Mouse (Mus musculus) forebrain, embryonic 12.5 days (tissue): ENCODE measurements around the gene Aloxe3. TPM values are rescaled to one million over a fixed set of nuclear protein-coding genes. Genes with fewer than 3 reads are reported as not detected.

ENCODE experiments used
- ATAC-seq: fragments of 200-750 bp; cut with Nextera tagmentation; 2 replicates; pipeline ENCODE4 v1.8.0; 2017; ENCODE audit warnings: moderate TSS enrichment; ENCODE audit not compliant: low FRiP score
- H3K27ac ChIP-seq: fragments of 300-500 bp; sonication (generic); 2 replicates; pipeline ENCODE4 v1.5.1; 2016; ENCODE audit warnings: mild to moderate bottlenecking
- H3K27me3 ChIP-seq: fragments of 300-500 bp; sonication (generic); 2 replicates; pipeline ENCODE4 v1.6.1; 2016; ENCODE audit warnings: mild to moderate bottlenecking
- H3K36me3 ChIP-seq: fragments of 300-500 bp; sonication (generic); replicated peaks from 2 replicates; pipeline ENCODE4 v1.6.1; 2016; ENCODE audit warnings: mild to moderate bottlenecking
- H3K4me1 ChIP-seq: fragments of 300-500 bp; sonication (generic); 2 replicates; pipeline ENCODE4 v1.6.1; 2016
- H3K4me2 ChIP-seq: fragments of 300-500 bp; sonication (generic); 2 replicates; pipeline ENCODE4 v1.6.1; 2016; ENCODE audit warnings: mild to moderate bottlenecking, moderate library complexity
- H3K4me3 ChIP-seq: fragments of 300-500 bp; sonication (generic); replicated peaks from 2 replicates; pipeline ENCODE4 v1.5.1; 2016; ENCODE audit warnings: mild to moderate bottlenecking
- H3K9ac ChIP-seq: fragments of 300-500 bp; sonication (generic); 2 replicates; pipeline ENCODE4 v1.6.1; 2016; ENCODE audit warnings: mild to moderate bottlenecking
- H3K9me3 ChIP-seq: fragments of 300-500 bp; sonication (generic); 2 replicates; pipeline ENCODE4 v1.6.1; 2016
- WGBS: fragments of 180-500 bp; shearing (Covaris S2); methylation state at CpG from one replicate; pipeline ENCODE4 v1.1.7; 2016; 5-methylcytosine and 5-hydroxymethylcytosine counted together
- polyA plus RNA-seq: library from polyadenylated mRNA; unstranded; fragments of >200 nt; fragmentation: Nextera tagmentation; extraction: Ambion mirVana; gene quantifications from 2 replicates; pipeline ENCODE4 v1.2.1, GENCODE M21; 2016

The Aloxe3 gene
- polyA plus RNA-seq, 1 experiment from 2014 or later = 0.55 TPM

- no peaks in the 10 kb centered on the region for H3K9me3 ChIP-seq
- ATAC-seq = no peak; the same call in 1 of the 2 replicates
- H3K9ac ChIP-seq = peak overlapping the region; percentile 55; the same call in 1 of the 2 replicates
- H3K36me3 ChIP-seq = no peaks in the 10 kb centered on the region
- H3K4me1 ChIP-seq = peaks cover 13% of the 10 kb centered on the region
- H3K4me3 ChIP-seq = peak overlapping the region; percentile 47
- H3K4me2 ChIP-seq = peak overlapping the region; percentile 70
- H3K27ac ChIP-seq = no peak overlapping the region
- WGBS = 28% methylated on average over 8 of the region's 8 CpGs
- peaks cover 27% of the 10 kb centered on the region for H3K27me3 ChIP-seq
Measured at GRCm38 (mm10) chr11:69134622-69134968, 8.9 kb downstream of the Aloxe3 start.

DNA sequence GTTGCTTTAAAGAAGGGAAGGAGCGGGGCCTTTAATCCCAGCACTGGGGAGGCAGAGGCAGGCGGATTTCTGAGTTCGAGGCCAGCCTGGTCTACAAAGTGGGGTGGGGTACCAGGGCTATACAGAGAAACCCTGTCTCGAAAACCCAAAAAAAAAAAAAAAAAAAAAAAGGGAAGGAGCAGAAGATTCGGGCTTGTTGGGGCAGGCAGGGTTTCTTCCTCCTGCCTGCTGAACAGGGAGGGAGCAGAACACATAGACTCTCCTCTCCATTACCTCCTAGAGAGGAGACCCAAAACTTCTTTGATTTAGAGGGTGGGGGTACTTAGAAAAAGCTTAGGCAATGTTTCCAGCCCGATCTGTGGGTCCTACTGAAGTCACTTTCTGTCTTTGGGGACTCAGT lies 9.7 kb downstream of the Aloxe3 start:
- H3K4me1 ChIP-seq = peaks cover 13% of the 10 kb centered on the region
- WGBS = 95% methylated on average over 6 of the region's 6 CpGs
- no peaks in the 10 kb centered on the region for H3K36me3 ChIP-seq
- H3K9ac ChIP-seq = no peak overlapping the region
- no peak overlapping the region for H3K4me3 ChIP-seq
- H3K27me3 ChIP-seq = peaks cover 31% of the 10 kb centered on the region
- no peak overlapping the region for H3K27ac ChIP-seq
- no peak overlapping the region for H3K4me2 ChIP-seq
- ATAC-seq = no peak
- no peaks in the 10 kb centered on the region for H3K9me3 ChIP-seq

DNA sequence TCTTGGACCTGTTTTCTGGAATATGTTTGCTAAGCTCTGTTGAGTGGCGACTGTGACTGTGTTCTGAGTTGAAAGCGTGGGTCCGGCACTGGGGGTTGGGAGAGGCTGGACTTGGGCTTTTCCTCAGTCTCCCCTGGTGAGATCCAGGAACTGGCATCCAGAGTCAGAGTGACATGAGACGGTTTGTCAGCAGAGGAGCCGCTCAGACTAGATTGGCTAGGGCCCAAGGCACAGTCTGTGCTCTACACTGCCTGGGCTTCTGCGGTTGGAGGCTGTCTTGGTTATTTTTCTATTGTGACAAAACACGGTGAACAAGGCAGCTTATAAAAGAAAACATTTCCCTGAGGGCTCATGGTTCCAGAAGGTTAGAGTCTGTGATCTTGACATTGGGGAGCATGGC lies 21.9 kb downstream of the Aloxe3 start:
- Histone ChIP-seq H3K27me3 (peaks cover 18% of the 10 kb centered on the region), H3K27ac (no peak overlapping the region), H3K4me2 (no peak overlapping the region), H3K9ac (no peak overlapping the region), H3K4me3 (no peak overlapping the region), H3K4me1 (no peaks in the 10 kb centered on the region), H3K9me3 (no peaks in the 10 kb centered on the region), H3K36me3 (no peaks in the 10 kb centered on the region)
- 71% methylated on average over 7 of the region's 7 CpGs for WGBS
- ATAC-seq = no peak

DNA sequence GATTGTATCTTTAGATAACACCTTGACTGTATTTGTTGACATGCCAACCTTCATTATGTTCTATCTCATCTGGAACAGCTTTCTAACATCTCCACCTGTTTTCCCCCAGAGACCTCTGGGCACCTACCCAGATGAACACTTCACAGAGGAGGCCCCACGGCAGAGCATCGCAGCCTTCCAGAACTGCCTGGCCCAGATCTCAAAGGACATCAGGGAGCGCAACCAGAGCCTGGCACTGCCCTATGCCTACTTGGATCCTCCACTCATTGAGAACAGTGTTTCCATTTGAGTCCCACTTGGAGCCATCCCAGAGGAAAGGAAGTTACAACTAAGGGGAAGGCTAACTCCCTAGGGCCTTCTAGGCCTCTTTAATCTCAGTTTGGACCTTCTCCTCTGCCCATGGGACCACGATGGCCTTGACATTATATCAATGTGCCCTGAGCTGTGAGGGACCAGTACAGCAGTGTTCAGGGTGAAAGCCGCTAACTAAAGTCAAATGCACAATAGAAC lies 22.8 kb downstream of the Aloxe3 start:
- Histone ChIP-seq H3K36me3 (no peaks in the 10 kb centered on the region), H3K4me3 (no peak overlapping the region), H3K27me3 (peaks cover 20% of the 10 kb centered on the region), H3K4me2 (no peak overlapping the region), H3K27ac (no peak overlapping the region), H3K4me1 (no peaks in the 10 kb centered on the region), H3K9me3 (no peaks in the 10 kb centered on the region), H3K9ac (no peak overlapping the region)
- 90% methylated on average over 5 of the region's 5 CpGs for WGBS
- ATAC-seq = no peak

GRCm38 (mm10) chr11:69149728-69150127 lies 24.0 kb downstream of the Aloxe3 start:
- H3K4me2 ChIP-seq = no peak overlapping the region
- no peak overlapping the region for H3K27ac ChIP-seq
- no peak for ATAC-seq
- no peaks in the 10 kb centered on the region for H3K9me3 ChIP-seq
- H3K36me3 ChIP-seq = no peaks in the 10 kb centered on the region
- H3K4me3 ChIP-seq = no peak overlapping the region
- peaks cover 27% of the 10 kb centered on the region for H3K27me3 ChIP-seq
- 80% methylated on average over 6 of the region's 6 CpGs for WGBS
- no peaks in the 10 kb centered on the region for H3K4me1 ChIP-seq
- H3K9ac ChIP-seq = no peak overlapping the region

DNA sequence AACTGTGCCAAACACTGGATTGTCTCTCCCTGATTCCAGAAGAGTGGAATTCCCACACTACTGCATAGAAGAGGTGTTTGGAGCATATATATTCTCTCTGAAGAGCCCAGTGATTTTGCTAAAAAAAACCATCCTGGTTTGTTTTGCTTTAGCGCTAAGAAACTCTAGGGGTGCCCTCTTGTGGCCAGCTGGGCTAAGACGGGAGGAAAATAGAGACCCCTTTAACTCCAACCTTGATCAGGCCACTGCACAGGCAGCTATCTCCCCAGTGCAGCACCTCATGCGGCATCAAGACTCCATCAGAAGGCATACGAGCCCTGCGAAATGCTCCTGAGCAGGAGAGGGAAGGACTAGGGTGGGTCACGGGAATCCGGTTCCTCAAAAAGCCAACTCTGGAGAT lies 24.7 kb downstream of the Aloxe3 start:
- Histone ChIP-seq H3K4me1 (no peaks in the 10 kb centered on the region), H3K9me3 (no peaks in the 10 kb centered on the region), H3K4me2 (peak overlapping the region; percentile 40), H3K27ac (no peak overlapping the region), H3K27me3 (peaks cover 27% of the 10 kb centered on the region), H3K4me3 (peak overlapping the region; percentile 13), H3K36me3 (no peaks in the 10 kb centered on the region), H3K9ac (peak overlapping the region; percentile 33; the same call in 1 of the 2 replicates)
- WGBS = 10% methylated on average over 7 of the region's 7 CpGs
- no peak for ATAC-seq

- ATAC-seq = no peak
- H3K9me3 ChIP-seq = no peaks in the 10 kb centered on the region
- H3K4me2 ChIP-seq = peak overlapping the region; percentile 40
- no peak overlapping the region for H3K27ac ChIP-seq
- 71% methylated on average over 6 of the region's 6 CpGs for WGBS
- H3K4me1 ChIP-seq = no peaks in the 10 kb centered on the region
- H3K27me3 ChIP-seq = peaks cover 27% of the 10 kb centered on the region
- peak overlapping the region; percentile 33; the same call in 1 of the 2 replicates for H3K9ac ChIP-seq
- peak overlapping the region; percentile 13; the same call in 1 of the 2 replicates for H3K4me3 ChIP-seq
- H3K36me3 ChIP-seq = no peaks in the 10 kb centered on the region
Measured at GRCm38 (mm10) chr11:69151004-69151403, 25.3 kb downstream of the Aloxe3 start.

DNA sequence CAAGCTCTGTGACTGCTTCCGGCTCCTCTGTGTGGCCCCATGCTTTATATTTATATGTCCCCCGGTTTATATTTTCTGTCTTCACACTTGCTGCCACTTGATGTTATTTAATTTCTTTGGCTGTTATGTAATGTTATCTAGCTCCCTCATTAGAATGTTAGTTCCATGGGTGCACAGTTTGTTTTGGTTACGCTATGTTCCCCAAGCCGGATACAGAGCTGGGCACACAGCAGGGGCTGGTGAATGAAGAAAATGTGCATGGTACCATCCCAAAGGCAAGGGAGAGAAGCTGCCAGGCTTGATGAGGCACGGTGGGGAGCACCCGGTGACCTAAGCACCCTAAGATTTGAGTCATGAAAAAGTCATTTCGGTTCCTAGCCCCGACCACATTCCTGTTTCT lies 28.1 kb downstream of the Aloxe3 start:
- peaks cover 56% of the 10 kb centered on the region for H3K27me3 ChIP-seq
- 83% methylated on average over 8 of the region's 8 CpGs for WGBS

DNA sequence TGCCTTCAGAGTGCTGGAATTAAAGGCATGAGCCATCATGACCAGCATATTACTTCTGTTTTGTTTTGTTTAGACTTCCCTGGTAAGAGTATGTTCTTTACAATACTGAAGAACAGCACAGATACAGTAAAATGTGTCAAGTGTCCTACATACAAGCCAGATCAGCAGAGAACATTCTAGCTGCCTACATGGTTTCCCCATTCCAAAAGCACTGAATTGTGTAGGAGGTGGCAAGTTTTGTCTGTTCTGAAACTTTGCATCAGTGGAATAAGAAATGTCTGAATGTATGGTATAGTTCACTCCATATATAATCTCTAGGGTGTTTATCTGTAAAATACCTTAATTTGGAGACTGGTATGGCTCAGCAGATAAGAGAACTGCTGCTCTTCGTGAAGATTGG lies 29.7 kb downstream of the Aloxe3 start:
- ATAC-seq = no peak
- 63% methylated on average over 1 of the region's 1 CpGs for WGBS
- Histone ChIP-seq H3K36me3 (no peaks in the 10 kb centered on the region), H3K4me2 (no peak overlapping the region), H3K27ac (no peak overlapping the region), H3K9ac (no peak overlapping the region), H3K27me3 (peaks cover 58% of the 10 kb centered on the region), H3K4me1 (peaks cover 9% of the 10 kb centered on the region), H3K9me3 (no peaks in the 10 kb centered on the region), H3K4me3 (no peak overlapping the region)

More for the DNA sequence above, 28.1 kb downstream of the Aloxe3 start:
- no peak for ATAC-seq
- Histone ChIP-seq H3K9me3 (no peaks in the 10 kb centered on the region), H3K4me1 (peaks cover 9% of the 10 kb centered on the region), H3K27ac (no peak overlapping the region), H3K4me2 (no peak overlapping the region), H3K4me3 (no peak overlapping the region), H3K36me3 (no peaks in the 10 kb centered on the region), H3K9ac (no peak overlapping the region)

- WGBS = 2% methylated on average over 18 of the region's 18 CpGs
- Histone ChIP-seq H3K36me3 (no peaks in the 10 kb centered on the region), H3K4me3 (peak within 1 kb of the TSS; percentile 23), H3K27me3 (peaks cover 49% of the 10 kb centered on the region), H3K27ac (no peak within 1 kb of the TSS), H3K4me1 (peaks cover 9% of the 10 kb centered on the region), H3K9me3 (no peaks in the 10 kb centered on the region), H3K9ac (peak within 1 kb of the TSS; percentile 38; the same call in 1 of the 2 replicates), H3K4me2 (peak within 1 kb of the TSS; percentile 47)
- ATAC-seq = 0 out of 2 replicates have a peak, but pooled peaks have one; percentile 11
Measured at GRCm38 (mm10) chr11:69156800-69157199, 31.1 kb downstream of the Aloxe3 start, which contains the start of gene Alox12b. Alox12b (plus strand) TSS chr11:69156989.

DNA sequence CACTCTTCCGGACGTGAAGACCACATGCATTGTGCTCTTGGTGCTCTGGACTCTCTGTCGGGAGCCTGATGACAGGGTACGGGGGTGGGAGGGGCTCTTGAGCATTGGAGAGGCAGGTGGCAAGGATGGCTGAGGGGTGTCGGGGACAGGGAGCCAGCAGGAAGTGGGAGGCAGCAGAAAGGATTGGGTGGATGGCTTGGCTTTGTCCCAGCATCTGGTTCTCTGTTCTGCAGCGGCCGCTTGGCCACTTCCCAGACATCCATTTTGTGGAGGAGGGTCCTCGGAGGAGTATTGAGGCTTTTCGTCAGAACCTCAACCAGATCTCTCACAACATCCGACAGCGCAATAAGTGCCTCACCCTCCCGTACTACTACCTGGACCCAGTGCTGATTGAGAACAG lies 43.6 kb downstream of the Aloxe3 start:
- 88% methylated on average over 12 of the region's 12 CpGs for WGBS
- no peaks in the 10 kb centered on the region; the same call in 1 of the 2 replicates for H3K4me1 ChIP-seq

GRCm38 (mm10) chr11:69171626-69172025 lies 45.9 kb downstream of the Aloxe3 start:
- Histone ChIP-seq H3K27me3 (peaks cover 5% of the 10 kb centered on the region; the same call in 1 of the 2 replicates), H3K27ac (no peak overlapping the region), H3K4me2 (no peak overlapping the region), H3K9me3 (no peaks in the 10 kb centered on the region), H3K4me3 (no peak overlapping the region), H3K4me1 (no peaks in the 10 kb centered on the region; the same call in 1 of the 2 replicates), H3K9ac (no peak overlapping the region), H3K36me3 (no peaks in the 10 kb centered on the region)
- ATAC-seq = no peak
- 32% methylated on average over 7 of the region's 7 CpGs for whole genome bisulfite sequencing

More for the DNA sequence above, 43.6 kb downstream of the Aloxe3 start:
- H3K4me2 ChIP-seq = no peak overlapping the region
- H3K36me3 ChIP-seq = no peaks in the 10 kb centered on the region
- H3K27ac ChIP-seq = no peak overlapping the region
- H3K27me3 ChIP-seq = peaks cover 16% of the 10 kb centered on the region
- H3K9me3 ChIP-seq = no peaks in the 10 kb centered on the region
- H3K9ac ChIP-seq = no peak overlapping the region
- H3K4me3 ChIP-seq = no peak overlapping the region
- ATAC-seq = no peak

- H3K27ac ChIP-seq = no peak overlapping the region
- no peak for ATAC-seq
- H3K27me3 ChIP-seq = peaks cover 5% of the 10 kb centered on the region; the same call in 1 of the 2 replicates
- H3K4me2 ChIP-seq = no peak overlapping the region
- H3K4me3 ChIP-seq = no peak overlapping the region
- WGBS = 91% methylated on average over 2 of the region's 2 CpGs
- H3K36me3 ChIP-seq = no peaks in the 10 kb centered on the region
- H3K4me1 ChIP-seq = no peaks in the 10 kb centered on the region; the same call in 1 of the 2 replicates
- no peak overlapping the region for H3K9ac ChIP-seq
- no peaks in the 10 kb centered on the region for H3K9me3 ChIP-seq
Measured at GRCm38 (mm10) chr11:69172606-69173005, 46.9 kb downstream of the Aloxe3 start.
